Mouse (Mus musculus): ENCODE results near the gene Cacna1b. TPM values are rescaled to one million over a fixed set of nuclear protein-coding genes. Genes with fewer than 3 reads are reported as not detected.

The Cacna1b gene
- polyA plus RNA-seq, 1 experiment = 5.0 TPM

DNA sequence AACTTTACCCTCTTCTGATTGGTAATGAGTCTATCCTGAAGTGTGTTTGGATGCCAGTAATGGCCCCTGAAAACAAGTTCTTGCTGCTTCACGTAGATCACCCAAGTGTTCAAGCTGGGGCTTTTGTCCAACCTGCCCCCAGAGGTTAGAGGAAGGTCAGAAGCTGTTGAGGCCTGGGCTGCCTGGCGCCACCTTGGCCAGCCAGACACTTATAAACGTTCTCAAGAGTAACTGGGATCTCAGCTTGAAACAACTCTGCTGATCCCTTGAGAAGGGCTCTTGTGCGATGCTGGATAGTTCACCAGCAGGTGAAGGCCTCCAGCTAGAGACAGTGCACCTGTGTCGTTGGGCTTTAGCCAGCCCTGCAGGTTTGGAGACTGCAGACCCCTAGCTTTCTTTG lies 202.8 kb downstream of the Cacna1b start:
- TF ChIP-seq CTCF (IDR thresholded peaks at IDR 0.05; ENCODE audit: extremely low read depth, insufficient read depth, insufficient read length, insufficient replicate concordance) (no peak), POLR2A (IDR thresholded peaks at IDR 0.05; ENCODE audit: low read depth, low read length) (no peak)
- WGBS = 84% methylated on average over 5 of the region's 5 CpGs

GRCm38 (mm10) chr2:24556347-24556746 lies 206.6 kb downstream of the Cacna1b start:
- DNase-seq (ENCODE audit: low read depth in 1 of 2, low spot score in 2 of 2) = no peak
- no peaks in the 10 kb centered on the region for H3K36me3 ChIP-seq (ENCODE audit: control insufficient read depth, insufficient read depth, low read length)
- no peaks in the 10 kb centered on the region for H3K27me3 ChIP-seq (ENCODE audit: control insufficient read depth, insufficient read depth, low read length)
- no peak for TF ChIP-seq POLR2A (IDR thresholded peaks at IDR 0.05; ENCODE audit: low read depth, low read length)
- no peak for TF ChIP-seq CTCF (IDR thresholded peaks at IDR 0.05; ENCODE audit: extremely low read depth, insufficient read depth, insufficient read length, insufficient replicate concordance)
- 76% methylated on average over 6 of the region's 6 CpGs for WGBS
- H3K27ac ChIP-seq (ENCODE audit: insufficient read depth, low read length) = no peak overlapping the region
- no peak overlapping the region for H3K4me3 ChIP-seq (ENCODE audit: extremely low read depth, insufficient read depth, insufficient read length)
- no peaks in the 10 kb centered on the region for H3K4me1 ChIP-seq (ENCODE audit: control insufficient read depth, insufficient read depth, insufficient read length)

More for the DNA sequence above, 202.8 kb downstream of the Cacna1b start:
- Histone ChIP-seq H3K4me3 (ENCODE audit: extremely low read depth, insufficient read depth, insufficient read length) (no peak overlapping the region), H3K27ac (ENCODE audit: insufficient read depth, low read length) (no peak overlapping the region), H3K27me3 (ENCODE audit: control insufficient read depth, insufficient read depth, low read length) (no peaks in the 10 kb centered on the region), H3K36me3 (ENCODE audit: control insufficient read depth, insufficient read depth, low read length) (no peaks in the 10 kb centered on the region), H3K4me1 (ENCODE audit: control insufficient read depth, insufficient read depth, insufficient read length) (no peaks in the 10 kb centered on the region)
- DNase-seq (ENCODE audit: low read depth in 1 of 2, low spot score in 2 of 2) = no peak

- H3K4me1 ChIP-seq (ENCODE audit: control insufficient read depth, insufficient read depth, insufficient read length) = no peaks in the 10 kb centered on the region
- H3K27ac ChIP-seq (ENCODE audit: insufficient read depth, low read length) = no peak overlapping the region
- WGBS = 67% methylated on average over 7 of the region's 7 CpGs
- no peaks in the 10 kb centered on the region for H3K36me3 ChIP-seq (ENCODE audit: control insufficient read depth, insufficient read depth, low read length)
- DNase-seq (ENCODE audit: low read depth in 1 of 2, low spot score in 2 of 2) = no peak
- no peak overlapping the region for H3K4me3 ChIP-seq (ENCODE audit: extremely low read depth, insufficient read depth, insufficient read length)
- no peaks in the 10 kb centered on the region for H3K27me3 ChIP-seq (ENCODE audit: control insufficient read depth, insufficient read depth, low read length)
- TF ChIP-seq POLR2A (IDR thresholded peaks at IDR 0.05; ENCODE audit: low read depth, low read length) = no peak
- TF ChIP-seq CTCF (IDR thresholded peaks at IDR 0.05; ENCODE audit: extremely low read depth, insufficient read depth, insufficient read length, insufficient replicate concordance) = no peak
These were observed 209.0 kb downstream of the Cacna1b start for GRCm38 (mm10) chr2:24553962-24554361.

Other genes starting within 250 kb of the Cacna1b start
- 39.4 and 43.8 TPM in 2 replicates for gene Ehmt1, start 156.5 kb upstream of the Cacna1b start, polyA plus RNA-seq (2012; rRNA removed)
- 192 and 248 TPM in 2 replicates for gene Arrdc1, start 172.1 kb upstream of the Cacna1b start, polyA plus RNA-seq (2012; rRNA removed)
- gene Zmynd19, start 186.6 kb upstream of the Cacna1b start, polyA plus RNA-seq (2012; rRNA removed) = 3.8 and 4.9 TPM in 2 replicates
- gene Dph7, start 199.2 kb upstream of the Cacna1b start, polyA plus RNA-seq (2012; rRNA removed) = 16.0 and 18.3 TPM in 2 replicates
- 12.6 and 18.8 TPM in 2 replicates for gene Mrpl41, start 211.9 kb upstream of the Cacna1b start, polyA plus RNA-seq (2012; rRNA removed)
- 43.0 and 50.4 TPM in 2 replicates for gene Pnpla7, start 212.9 kb upstream of the Cacna1b start, polyA plus RNA-seq (2012; rRNA removed)